Mouse (Mus musculus): Measurements from ENCODE around the gene Ccr9. TPM values are rescaled to one million over a fixed set of nuclear protein-coding genes. Genes with fewer than 3 reads are reported as not detected.
"Not testable (repeated sequence)": the region's sequence is repeated elsewhere in the genome, so short reads cannot be mapped to it uniquely, and the experiment has no call there.

Ccr9 gene
- polyA plus RNA-seq, 1 experiment from 2014 or later, result 0.24 TPM

DNA sequence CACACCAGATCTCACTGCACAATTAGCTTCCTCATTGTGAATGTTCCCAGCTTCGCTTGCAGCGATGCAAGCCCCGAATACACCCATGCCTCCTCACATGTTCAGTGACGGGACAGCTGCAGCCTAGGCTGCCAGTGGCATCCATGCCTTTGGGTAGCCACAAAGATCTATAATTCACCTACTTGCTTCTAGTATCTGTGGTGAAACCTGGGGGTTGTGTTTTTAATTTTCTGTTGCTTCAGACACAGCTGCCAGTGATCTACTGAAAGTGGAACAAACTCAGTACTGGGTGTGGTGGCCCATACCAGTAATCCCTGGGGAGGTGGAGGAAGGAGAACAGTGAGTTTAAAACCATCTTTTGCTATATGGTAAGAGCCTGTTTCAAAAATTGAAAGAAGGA is 84.6 kb downstream of the Ccr9 start:
- Histone ChIP-seq H3K27ac (no peak overlapping the region), H3K27me3 (no peaks in the 10 kb centered on the region), H3K9me3 (no peaks in the 10 kb centered on the region), H3K4me3 (no peak overlapping the region), H3K4me1 (no peaks in the 10 kb centered on the region), H3K36me3 (no peaks in the 10 kb centered on the region), H3K9ac (no peak overlapping the region), H3K4me2 (no peak overlapping the region)
- ATAC-seq (ENCODE audit: insufficient number of reproducible peaks, low FRiP score, low TSS enrichment, low read depth), result no peak
- 79% methylated on average over 4 of the region's 4 CpGs for WGBS

- no peak for ATAC-seq (ENCODE audit: insufficient number of reproducible peaks, low FRiP score, low TSS enrichment, low read depth)
- Histone ChIP-seq H3K4me2 (no peak overlapping the region), H3K4me3 (no peak overlapping the region), H3K36me3 (no peaks in the 10 kb centered on the region), H3K9ac (no peak overlapping the region), H3K9me3 (no peaks in the 10 kb centered on the region), H3K27me3 (no peaks in the 10 kb centered on the region), H3K4me1 (no peaks in the 10 kb centered on the region), H3K27ac (no peak overlapping the region)
- WGBS, result 78% methylated on average over 3 of the region's 3 CpGs
Measured at GRCm38 (mm10) chr9:123763771-123764170, 85.5 kb downstream of the Ccr9 start.

DNA sequence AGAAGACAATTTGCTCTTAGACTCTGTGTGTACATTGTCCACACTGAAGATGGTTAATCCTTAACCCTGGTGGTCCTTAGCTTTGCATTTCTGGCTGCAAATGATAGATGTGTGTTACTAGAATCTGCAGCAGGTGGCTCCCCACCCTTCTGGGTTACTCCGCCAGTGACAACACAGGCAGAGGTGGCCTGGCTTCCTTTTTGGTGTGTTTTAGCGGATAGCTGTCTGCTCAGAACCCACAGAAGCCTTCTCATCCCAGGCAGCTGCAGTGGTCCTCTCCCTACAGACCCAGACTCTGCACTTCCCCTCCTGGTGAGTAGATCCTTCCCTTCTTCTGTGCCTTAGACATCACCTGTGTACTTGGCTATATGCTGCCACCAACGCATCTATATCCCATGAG is 88.8 kb downstream of the Ccr9 start:
- Histone ChIP-seq H3K9me3 (no peaks in the 10 kb centered on the region), H3K9ac (no peak overlapping the region), H3K4me2 (no peak overlapping the region), H3K4me3 (no peak overlapping the region), H3K36me3 (no peaks in the 10 kb centered on the region), H3K27me3 (no peaks in the 10 kb centered on the region), H3K27ac (no peak overlapping the region), H3K4me1 (no peaks in the 10 kb centered on the region)
- WGBS, result 84% methylated on average over 3 of the region's 3 CpGs
- no peak for ATAC-seq (ENCODE audit: insufficient number of reproducible peaks, low FRiP score, low TSS enrichment, low read depth)

DNA sequence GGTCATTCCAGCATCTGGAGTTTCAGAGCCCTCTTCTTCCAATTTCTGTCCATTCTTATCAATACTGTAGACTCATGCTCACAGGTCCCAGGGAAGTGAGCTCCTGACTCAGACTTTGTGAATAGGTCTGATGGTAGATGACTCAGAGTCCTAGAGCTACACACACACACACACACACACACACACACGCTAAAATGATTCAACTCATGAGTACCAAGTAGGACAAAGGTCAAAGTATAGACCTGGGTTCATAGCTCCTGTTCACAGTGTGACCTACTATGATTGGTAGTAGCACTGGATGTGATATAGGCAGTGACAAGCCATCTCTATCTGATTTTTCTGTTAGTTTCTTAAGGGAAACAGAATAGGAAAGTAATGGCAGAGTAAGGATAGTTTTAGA is 90.2 kb downstream of the Ccr9 start:
- H3K4me2 ChIP-seq, result no peak overlapping the region
- no peaks in the 10 kb centered on the region for H3K27me3 ChIP-seq
- no peak for ATAC-seq (ENCODE audit: insufficient number of reproducible peaks, low FRiP score, low TSS enrichment, low read depth)
- H3K4me1 ChIP-seq, result no peaks in the 10 kb centered on the region
- H3K4me3 ChIP-seq, result no peak overlapping the region
- H3K36me3 ChIP-seq, result no peaks in the 10 kb centered on the region
- WGBS, result 63% methylated on average over 1 of the region's 1 CpGs
- no peak overlapping the region for H3K27ac ChIP-seq
- H3K9me3 ChIP-seq, result no peaks in the 10 kb centered on the region
- no peak overlapping the region for H3K9ac ChIP-seq

DNA sequence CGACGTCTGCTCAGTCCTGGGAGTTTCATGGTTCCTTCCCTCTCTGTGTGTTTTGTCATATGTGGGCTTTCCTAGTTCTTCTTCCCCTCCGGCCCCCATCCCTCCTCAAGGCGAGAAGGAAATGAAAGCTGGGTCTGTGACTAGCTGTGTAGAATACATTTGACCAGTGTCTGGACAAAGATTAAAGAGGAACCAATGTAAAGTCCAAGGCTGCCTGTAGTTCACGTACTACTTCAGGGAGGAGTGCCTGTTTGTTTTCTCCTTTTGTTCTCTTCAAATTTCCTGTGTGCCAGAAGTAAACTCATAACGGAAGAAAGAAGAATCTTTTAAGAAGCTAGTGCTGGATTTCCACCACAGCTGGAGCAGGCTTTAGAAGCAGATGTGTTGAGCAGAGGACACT is 91.3 kb downstream of the Ccr9 start:
- H3K27me3 ChIP-seq, result no peaks in the 10 kb centered on the region
- H3K4me2 ChIP-seq, result no peak overlapping the region
- 55% methylated on average over 6 of the region's 6 CpGs for WGBS
- no peaks in the 10 kb centered on the region for H3K36me3 ChIP-seq
- H3K9me3 ChIP-seq, result no peaks in the 10 kb centered on the region
- no peak for ATAC-seq (ENCODE audit: insufficient number of reproducible peaks, low FRiP score, low TSS enrichment, low read depth)
- H3K9ac ChIP-seq, result no peak overlapping the region
- no peaks in the 10 kb centered on the region for H3K4me1 ChIP-seq
- peak overlapping the region; percentile 54; the same call in 1 of the 2 replicates for H3K27ac ChIP-seq
- no peak overlapping the region for H3K4me3 ChIP-seq

GRCm38 (mm10) chr9:123773299-123773698 is 95.1 kb downstream of the Ccr9 start:
- H3K27me3 ChIP-seq; H3K36me3 ChIP-seq; H3K9me3 ChIP-seq; H3K4me2 ChIP-seq; H3K4me3 ChIP-seq; H3K4me1 ChIP-seq; ATAC-seq (ENCODE audit: insufficient number of reproducible peaks, low FRiP score, low TSS enrichment, low read depth); H3K9ac ChIP-seq; H3K27ac ChIP-seq: not testable (repeated sequence)
- 38% methylated on average over 2 of the region's 2 CpGs for WGBS

GRCm38 (mm10) chr9:123788855-123789529 is 110.8 kb downstream of the Ccr9 start:
- no peak overlapping the region for H3K4me2 ChIP-seq

GRCm38 (mm10) chr9:123796174-123796573 is 117.9 kb downstream of the Ccr9 start:
- no peak for ATAC-seq (ENCODE audit: insufficient number of reproducible peaks, low FRiP score, low TSS enrichment, low read depth)
- no peaks in the 10 kb centered on the region for H3K4me1 ChIP-seq
- 64% methylated on average over 3 of the region's 3 CpGs for WGBS

More at GRCm38 (mm10) chr9:123788855-123789529, 110.8 kb downstream of the Ccr9 start:
- H3K9me3 ChIP-seq, result peaks cover under 1% of the 10 kb centered on the region; the same call in 1 of the 2 replicates
- no peaks in the 10 kb centered on the region for H3K4me1 ChIP-seq
- no peaks in the 10 kb centered on the region for H3K27me3 ChIP-seq
- no peak overlapping the region for H3K27ac ChIP-seq
- no peak overlapping the region for H3K9ac ChIP-seq
- 74% methylated on average over 4 of the region's 4 CpGs for WGBS
- no peak for ATAC-seq (ENCODE audit: insufficient number of reproducible peaks, low FRiP score, low TSS enrichment, low read depth)
- H3K36me3 ChIP-seq, result peaks cover 52% of the 10 kb centered on the region
- H3K4me3 ChIP-seq, result no peak overlapping the region

DNA sequence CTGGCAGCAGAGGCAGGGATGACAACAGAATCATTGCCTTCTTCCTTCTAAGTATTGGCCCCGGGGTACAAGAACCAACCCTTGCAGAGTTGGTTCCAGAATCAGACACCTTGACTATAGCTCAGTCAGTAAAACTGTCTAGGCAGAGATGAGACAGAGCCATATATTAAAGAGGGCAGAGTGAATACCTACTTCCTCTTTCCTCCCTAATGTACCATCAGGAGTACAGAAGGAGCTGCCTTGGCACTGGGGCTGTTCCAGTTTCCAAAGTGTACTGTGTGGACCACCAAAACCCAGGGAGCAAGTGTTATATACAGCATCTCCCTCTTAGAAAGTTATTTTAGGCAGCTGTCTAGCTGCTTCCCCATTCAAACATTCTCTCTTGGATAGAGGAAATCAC is 123.3 kb downstream of the Ccr9 start:
- no peaks in the 10 kb centered on the region for H3K4me1 ChIP-seq
- H3K27me3 ChIP-seq, result no peaks in the 10 kb centered on the region
- H3K27ac ChIP-seq, result no peak overlapping the region
- no peak for ATAC-seq (ENCODE audit: insufficient number of reproducible peaks, low FRiP score, low TSS enrichment, low read depth)
- no peak overlapping the region for H3K9ac ChIP-seq
- H3K9me3 ChIP-seq, result no peaks in the 10 kb centered on the region
- 90% methylated on average over 1 of the region's 1 CpGs for WGBS
- no peak overlapping the region for H3K4me2 ChIP-seq
- no peak overlapping the region for H3K4me3 ChIP-seq
- H3K36me3 ChIP-seq, result peaks cover 40% of the 10 kb centered on the region

More at GRCm38 (mm10) chr9:123796174-123796573, 117.9 kb downstream of the Ccr9 start:
- Histone ChIP-seq H3K9me3 (no peaks in the 10 kb centered on the region), H3K27me3 (no peaks in the 10 kb centered on the region), H3K9ac (no peak overlapping the region), H3K36me3 (peaks cover 58% of the 10 kb centered on the region), H3K4me3 (no peak overlapping the region), H3K4me2 (no peak overlapping the region), H3K27ac (no peak overlapping the region)

GRCm38 (mm10) chr9:123802421-123802820 is 124.2 kb downstream of the Ccr9 start:
- no peak for ATAC-seq (ENCODE audit: insufficient number of reproducible peaks, low FRiP score, low TSS enrichment, low read depth)
- no peaks in the 10 kb centered on the region for H3K9me3 ChIP-seq
- WGBS, result 93% methylated on average over 2 of the region's 2 CpGs

GRCm38 (mm10) chr9:123802896-123803295 is 124.7 kb downstream of the Ccr9 start:
- Histone ChIP-seq H3K27me3 (no peaks in the 10 kb centered on the region), H3K36me3 (peaks cover 29% of the 10 kb centered on the region), H3K9me3 (no peaks in the 10 kb centered on the region), H3K9ac (no peak overlapping the region), H3K4me1 (no peaks in the 10 kb centered on the region), H3K27ac (no peak overlapping the region), H3K4me3 (no peak overlapping the region), H3K4me2 (no peak overlapping the region)
- ATAC-seq (ENCODE audit: insufficient number of reproducible peaks, low FRiP score, low TSS enrichment, low read depth), result no peak

More at GRCm38 (mm10) chr9:123802421-123802820, 124.2 kb downstream of the Ccr9 start:
- Histone ChIP-seq H3K4me3 (no peak overlapping the region), H3K4me2 (no peak overlapping the region), H3K9ac (no peak overlapping the region), H3K4me1 (no peaks in the 10 kb centered on the region), H3K27me3 (no peaks in the 10 kb centered on the region), H3K27ac (no peak overlapping the region), H3K36me3 (peaks cover 31% of the 10 kb centered on the region)

- H3K27me3 ChIP-seq, result no peaks in the 10 kb centered on the region
- no peaks in the 10 kb centered on the region for H3K4me1 ChIP-seq
- ATAC-seq (ENCODE audit: insufficient number of reproducible peaks, low FRiP score, low TSS enrichment, low read depth), result no peak
- H3K36me3 ChIP-seq, result peaks cover 31% of the 10 kb centered on the region
- no peak overlapping the region for H3K9ac ChIP-seq
- no peaks in the 10 kb centered on the region for H3K9me3 ChIP-seq
- WGBS, result 90% methylated on average over 2 of the region's 2 CpGs
- no peak overlapping the region for H3K4me2 ChIP-seq
- H3K4me3 ChIP-seq, result no peak overlapping the region
- H3K27ac ChIP-seq, result no peak overlapping the region
Measured at GRCm38 (mm10) chr9:123805241-123805640, 127.0 kb downstream of the Ccr9 start.

- Histone ChIP-seq H3K36me3 (peaks cover 30% of the 10 kb centered on the region), H3K4me2 (no peak within 1 kb of the TSS)
- WGBS, result 85% methylated on average over 5 of the region's 5 CpGs
Measured at GRCm38 (mm10) chr9:123806267-123806666, 128.0 kb downstream of the Ccr9 start, which contains the start of gene Cxcr6. Gene Cxcr6, plus strand, starts transcription at chr9:123806475.

More at GRCm38 (mm10) chr9:123806267-123806666, 128.0 kb downstream of the Ccr9 start, which contains the start of gene Cxcr6:
- no peak within 1 kb of the TSS for H3K4me3 ChIP-seq
- ATAC-seq (ENCODE audit: insufficient number of reproducible peaks, low FRiP score, low TSS enrichment, low read depth), result no peak
- no peaks in the 10 kb centered on the region for H3K4me1 ChIP-seq
- H3K9me3 ChIP-seq, result no peaks in the 10 kb centered on the region
- H3K27ac ChIP-seq, result no peak within 1 kb of the TSS
- no peaks in the 10 kb centered on the region for H3K27me3 ChIP-seq
- H3K9ac ChIP-seq, result no peak within 1 kb of the TSS

Data from limb, embryonic 15.5 days (tissue).